Mouse (Mus musculus): Measurements from ENCODE around the gene Foxo3. TPM values are rescaled to one million over a fixed set of nuclear protein-coding genes. Genes with fewer than 3 reads are reported as not detected.

Foxo3 gene
- polyA plus RNA-seq, 1 experiment, result 14.6 TPM

GRCm38 (mm10) chr10:42248156-42248555 is 28.4 kb downstream of the Foxo3 start:
- no peak for TF ChIP-seq CTCF (IDR thresholded peaks at IDR 0.05; ENCODE audit: borderline replicate concordance, extremely low read depth, insufficient read depth, insufficient read length)
- TF ChIP-seq POLR2A (IDR thresholded peaks at IDR 0.05; ENCODE audit: borderline replicate concordance, extremely low read depth, insufficient read depth, insufficient read length, poor library complexity, severe bottlenecking), result no peak
- no peak for DNase-seq (ENCODE audit: low read depth)

- no peak for TF ChIP-seq POLR2A (IDR thresholded peaks at IDR 0.05; ENCODE audit: borderline replicate concordance, extremely low read depth, insufficient read depth, insufficient read length, poor library complexity, severe bottlenecking)
- TF ChIP-seq CTCF (IDR thresholded peaks at IDR 0.05; ENCODE audit: borderline replicate concordance, extremely low read depth, insufficient read depth, insufficient read length), result no peak
- no peak for DNase-seq (ENCODE audit: low read depth)
Observed at GRCm38 (mm10) chr10:42247125-42247816, 29.3 kb downstream of the Foxo3 start.

- no peak for TF ChIP-seq POLR2A (IDR thresholded peaks at IDR 0.05; ENCODE audit: borderline replicate concordance, extremely low read depth, insufficient read depth, insufficient read length, poor library complexity, severe bottlenecking)
- TF ChIP-seq CTCF (IDR thresholded peaks at IDR 0.05; ENCODE audit: borderline replicate concordance, extremely low read depth, insufficient read depth, insufficient read length), result no peak
Observed at GRCm38 (mm10) chr10:42246483-42246882, 30.1 kb downstream of the Foxo3 start.

GRCm38 (mm10) chr10:42245636-42246035 is 30.9 kb downstream of the Foxo3 start:
- TF ChIP-seq POLR2A (IDR thresholded peaks at IDR 0.05; ENCODE audit: borderline replicate concordance, extremely low read depth, insufficient read depth, insufficient read length, poor library complexity, severe bottlenecking), result no peak
- no peak for TF ChIP-seq CTCF (IDR thresholded peaks at IDR 0.05; ENCODE audit: borderline replicate concordance, extremely low read depth, insufficient read depth, insufficient read length)
- no peak for DNase-seq (ENCODE audit: low read depth)

More at GRCm38 (mm10) chr10:42246483-42246882, 30.1 kb downstream of the Foxo3 start:
- no peak for DNase-seq (ENCODE audit: low read depth)

- DNase-seq (ENCODE audit: low read depth), result no peak
- TF ChIP-seq CTCF (IDR thresholded peaks at IDR 0.05; ENCODE audit: borderline replicate concordance, extremely low read depth, insufficient read depth, insufficient read length) (no peak), POLR2A (IDR thresholded peaks at IDR 0.05; ENCODE audit: borderline replicate concordance, extremely low read depth, insufficient read depth, insufficient read length, poor library complexity, severe bottlenecking) (no peak)
Observed at GRCm38 (mm10) chr10:42245256-42245601, 31.3 kb downstream of the Foxo3 start.

GRCm38 (mm10) chr10:42244420-42245255 is 31.9 kb downstream of the Foxo3 start:
- DNase-seq (ENCODE audit: low read depth), result no peak
- TF ChIP-seq POLR2A (IDR thresholded peaks at IDR 0.05; ENCODE audit: borderline replicate concordance, extremely low read depth, insufficient read depth, insufficient read length, poor library complexity, severe bottlenecking) (no peak), CTCF (IDR thresholded peaks at IDR 0.05; ENCODE audit: borderline replicate concordance, extremely low read depth, insufficient read depth, insufficient read length) (no peak)

GRCm38 (mm10) chr10:42243925-42244324 is 32.6 kb downstream of the Foxo3 start:
- no peak for TF ChIP-seq POLR2A (IDR thresholded peaks at IDR 0.05; ENCODE audit: borderline replicate concordance, extremely low read depth, insufficient read depth, insufficient read length, poor library complexity, severe bottlenecking)
- TF ChIP-seq CTCF (IDR thresholded peaks at IDR 0.05; ENCODE audit: borderline replicate concordance, extremely low read depth, insufficient read depth, insufficient read length), result no peak
- DNase-seq (ENCODE audit: low read depth), result no peak

GRCm38 (mm10) chr10:42242484-42242883 is 34.1 kb downstream of the Foxo3 start:
- no peak for TF ChIP-seq POLR2A (IDR thresholded peaks at IDR 0.05; ENCODE audit: borderline replicate concordance, extremely low read depth, insufficient read depth, insufficient read length, poor library complexity, severe bottlenecking)
- no peak for TF ChIP-seq CTCF (IDR thresholded peaks at IDR 0.05; ENCODE audit: borderline replicate concordance, extremely low read depth, insufficient read depth, insufficient read length)
- DNase-seq (ENCODE audit: low read depth), result no peak

- TF ChIP-seq CTCF (IDR thresholded peaks at IDR 0.05; ENCODE audit: borderline replicate concordance, extremely low read depth, insufficient read depth, insufficient read length) (no peak), POLR2A (IDR thresholded peaks at IDR 0.05; ENCODE audit: borderline replicate concordance, extremely low read depth, insufficient read depth, insufficient read length, poor library complexity, severe bottlenecking) (no peak)
- no peak for DNase-seq (ENCODE audit: low read depth)
Observed at GRCm38 (mm10) chr10:42241775-42242174, 34.8 kb downstream of the Foxo3 start.

GRCm38 (mm10) chr10:42239810-42240111 is 36.8 kb downstream of the Foxo3 start:
- no peak for TF ChIP-seq CTCF (IDR thresholded peaks at IDR 0.05; ENCODE audit: borderline replicate concordance, extremely low read depth, insufficient read depth, insufficient read length)
- TF ChIP-seq POLR2A (IDR thresholded peaks at IDR 0.05; ENCODE audit: borderline replicate concordance, extremely low read depth, insufficient read depth, insufficient read length, poor library complexity, severe bottlenecking), result no peak
- no peak for DNase-seq (ENCODE audit: low read depth)

GRCm38 (mm10) chr10:42238923-42239809 is 37.4 kb downstream of the Foxo3 start:
- TF ChIP-seq POLR2A (IDR thresholded peaks at IDR 0.05; ENCODE audit: borderline replicate concordance, extremely low read depth, insufficient read depth, insufficient read length, poor library complexity, severe bottlenecking), result no peak
- TF ChIP-seq CTCF (IDR thresholded peaks at IDR 0.05; ENCODE audit: borderline replicate concordance, extremely low read depth, insufficient read depth, insufficient read length), result no peak
- DNase-seq (ENCODE audit: low read depth), result no peak

All from brain, embryonic 14.5 days (tissue).